9 mouse cellular contexts compared by ENCODE assay signal in the genomic region with DNA sequence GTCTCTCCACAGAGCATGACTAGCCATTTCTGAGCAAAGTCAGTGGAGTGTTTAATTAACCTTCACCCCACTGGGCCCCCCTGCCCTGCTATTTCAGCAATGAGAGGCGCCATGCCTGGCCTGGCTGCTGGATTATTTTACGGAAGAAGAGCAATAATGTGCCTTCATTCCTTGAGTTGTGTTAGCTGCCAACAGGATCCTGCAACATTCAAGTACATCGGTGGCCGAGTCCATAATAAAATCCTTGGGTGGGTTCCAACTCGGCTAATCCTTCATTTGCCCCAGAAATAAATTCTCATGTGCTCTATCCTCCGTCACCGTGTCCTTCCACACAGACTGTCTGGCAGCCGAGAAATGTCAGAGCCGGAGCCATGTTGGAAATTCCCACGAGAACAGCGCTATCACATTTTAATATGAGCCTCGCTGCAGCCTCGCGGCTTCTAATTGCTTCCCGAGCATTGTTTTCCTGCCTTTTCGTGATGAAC.
DNase-seq lines count a peak whose midpoint lies in the region; ATAC-seq and TF ChIP-seq lines count a peak whose summit lies in the region.
"Had no signal": no experiment of that assay in that cellular context is flagged by ENCODE, and none has a peak within 500 bp of the region (broad histone marks: within the 10 kb centered on the region; RNA-seq: fewer than 3 reads in every experiment).

No protein-coding gene starts in this region.

- H3K4me2 ChIP-seq in midbrain, embryonic 14.5 days (ENCODE audit: low read length): peak overlapping the region; percentile 37
- H3K4me2 ChIP-seq in liver, embryonic 11.5 days: no peak overlapping the region
- H3K4me2 ChIP-seq: embryonic facial prominence, embryonic 12.5 days; liver, embryonic 15.5 days had no signal

- H3K9ac ChIP-seq in midbrain, embryonic 14.5 days (replicated peaks; ENCODE audit: low read length): no peak overlapping the region
- no peak overlapping the region for H3K9ac ChIP-seq in liver, embryonic 11.5 days (ENCODE audit: low read depth, low read length)
- H3K9ac ChIP-seq: embryonic facial prominence, embryonic 12.5 days; liver, embryonic 15.5 days had no signal

- H3K27me3 ChIP-seq in kidney, adult 2 months (replicated peaks; ENCODE audit: control insufficient read depth, insufficient read depth, low read length): no peaks in the 10 kb centered on the region
- no peaks in the 10 kb centered on the region for H3K27me3 ChIP-seq in midbrain, embryonic 14.5 days (ENCODE audit: control insufficient read depth, insufficient read depth, low read length)
- H3K27me3 ChIP-seq in liver, embryonic 11.5 days (replicated peaks; ENCODE audit: control insufficient read depth, insufficient read depth, low read length): no peaks in the 10 kb centered on the region
- H3K27me3 ChIP-seq: embryonic facial prominence, embryonic 12.5 days; liver, embryonic 15.5 days had no signal

- H3K36me3 ChIP-seq in kidney, adult 2 months (ENCODE audit: control insufficient read depth, insufficient read depth, low read length): no peaks in the 10 kb centered on the region
- H3K36me3 ChIP-seq in midbrain, embryonic 14.5 days (ENCODE audit: control insufficient read depth, insufficient read depth, low read length): no peaks in the 10 kb centered on the region
- no peaks in the 10 kb centered on the region for H3K36me3 ChIP-seq in liver, embryonic 11.5 days (ENCODE audit: control insufficient read depth, insufficient read depth, low read length)
- H3K36me3 ChIP-seq: embryonic facial prominence, embryonic 12.5 days; liver, embryonic 15.5 days had no signal

- H3K9me3 ChIP-seq in midbrain, embryonic 14.5 days (ENCODE audit: control insufficient read depth, low read length): no peaks in the 10 kb centered on the region
- H3K9me3 ChIP-seq in liver, embryonic 11.5 days (ENCODE audit: control insufficient read depth, low read length): no peaks in the 10 kb centered on the region
- H3K9me3 ChIP-seq: embryonic facial prominence, embryonic 12.5 days; liver, embryonic 15.5 days had no signal

- peak; percentile 22 for DNase-seq in kidney, adult 2 months
- no peak for DNase-seq in kidney, adult 8-10 months
- DNase-seq in R1 (ENCODE audit: low read depth, low spot score): peak; percentile 30
- peak; percentile 75 for DNase-seq in brain, embryonic 14.5 days (ENCODE audit: low read depth)
- peak; percentile 75 for DNase-seq in midbrain, embryonic 14.5 days
- no peak for DNase-seq in cerebellum, postnatal 4 days (ENCODE audit: low spot score in 2 of 2)
- DNase-seq in liver, embryonic 11.5 days (ENCODE audit: low spot score): no peak

- H3K27ac ChIP-seq in kidney, adult 2 months (ENCODE audit: insufficient read depth, low read depth, low read length): no peak overlapping the region
- peak overlapping the region; percentile 65 for H3K27ac ChIP-seq in midbrain, embryonic 14.5 days (replicated peaks; ENCODE audit: low read depth, low read length)
- no peak overlapping the region for H3K27ac ChIP-seq in liver, embryonic 11.5 days (ENCODE audit: low read depth, low read length)
- H3K27ac ChIP-seq: embryonic facial prominence, embryonic 12.5 days; liver, embryonic 15.5 days had no signal

- ATAC-seq in midbrain, embryonic 14.5 days (ENCODE audit: low FRiP score, low TSS enrichment): no peak
- no peak for ATAC-seq in liver, embryonic 11.5 days (replicated peaks; ENCODE audit: low FRiP score)

- 43% methylated on average over 16 of the region's 16 CpGs for WGBS in kidney, adult 2 months
- 60% methylated on average over 16 of the region's 16 CpGs for WGBS in midbrain, embryonic 14.5 days
- WGBS in liver, embryonic 11.5 days: 91% methylated on average over 16 of the region's 16 CpGs

- TF ChIP-seq POLR2A in kidney, adult 2 months (IDR thresholded peaks at IDR 0.05; ENCODE audit: low read depth, low read length): no peak
- TF ChIP-seq POLR2A in brain, embryonic 14.5 days (IDR thresholded peaks at IDR 0.05; ENCODE audit: borderline replicate concordance, extremely low read depth, insufficient read depth, insufficient read length, poor library complexity, severe bottlenecking): no peak

- no peak for TF ChIP-seq CTCF in kidney, adult 2 months (conservative IDR thresholded peaks at IDR 0.05; ENCODE audit: insufficient read depth, insufficient read length, low read depth, low read length)
- TF ChIP-seq CTCF in brain, embryonic 14.5 days (IDR thresholded peaks at IDR 0.05; ENCODE audit: borderline replicate concordance, extremely low read depth, insufficient read depth, insufficient read length): no peak

- 0 out of 2 replicates have a peak overlapping the region, but pooled peaks have one; percentile 9 for H3K4me3 ChIP-seq in kidney, adult 2 months (ENCODE audit: insufficient read depth, low read depth, low read length)
- H3K4me3 ChIP-seq in midbrain, embryonic 14.5 days (replicated peaks; ENCODE audit: low read depth, low read length): no peak overlapping the region
- no peak overlapping the region for H3K4me3 ChIP-seq in liver, embryonic 11.5 days (ENCODE audit: low read depth, low read length)
- H3K4me3 ChIP-seq: embryonic facial prominence, embryonic 12.5 days; liver, embryonic 15.5 days had no signal

- no peaks in the 10 kb centered on the region for H3K4me1 ChIP-seq in kidney, adult 2 months (ENCODE audit: control insufficient read depth, insufficient read depth, low read length)
- no peaks in the 10 kb centered on the region for H3K4me1 ChIP-seq in midbrain, embryonic 14.5 days (ENCODE audit: control insufficient read depth, insufficient read depth, low read length)
- H3K4me1 ChIP-seq in liver, embryonic 11.5 days (replicated peaks; ENCODE audit: control insufficient read depth, insufficient read depth, low read length): no peaks in the 10 kb centered on the region
- H3K4me1 ChIP-seq: embryonic facial prominence, embryonic 12.5 days; liver, embryonic 15.5 days had no signal

Comparison
In these comparisons a context has a peak if more than half of its experiments do, and no peak if none do; other contexts are left out.
1. DNase-seq: peak in kidney, adult 2 months (single experiment), R1 (single experiment), brain, embryonic 14.5 days (single experiment) and midbrain, embryonic 14.5 days (single experiment); none in kidney, adult 8-10 months (0 of 2), cerebellum, postnatal 4 days (0 of 2) and liver, embryonic 11.5 days (single experiment).